Mouse (Mus musculus) G1E (cell line): Measurements from ENCODE around the gene Rtl5.

ENCODE experiments used
- CTCF ChIP-seq: IDR thresholded peaks from 2 replicates; pipeline ENCODE4 v1.5.1; 2012; ENCODE audit warnings: low read depth, low read length, inconsistent platforms, mixed read lengths
- GATA1 ChIP-seq: IDR thresholded peaks from 2 replicates; pipeline ENCODE4 v1.6.1; 2012; ENCODE audit warnings: borderline replicate concordance, low read length, inconsistent platforms, mixed read lengths
- GATA2 ChIP-seq: IDR thresholded peaks from 2 replicates; pipeline ENCODE4 v1.6.1; 2012; ENCODE audit warnings: low read depth, low read length, inconsistent platforms, borderline replicate concordance
- POLR2AphosphoS5 ChIP-seq: IDR thresholded peaks from 2 replicates; pipeline ENCODE4 v1.6.1; 2012; ENCODE audit warnings: low read depth, low read length, inconsistent platforms; ENCODE audit not compliant: insufficient replicate concordance

GRCm38 (mm10) chrX:102051225-102051624 is 19.9 kb downstream of the Rtl5 start:
- TF ChIP-seq CTCF: no peak
- no peak for TF ChIP-seq POLR2AphosphoS5
- no peak for TF ChIP-seq GATA1
- no peak for TF ChIP-seq GATA2
